Mouse (Mus musculus) neural tube, embryonic 14.5 days (tissue): ENCODE data around the gene Gapdh. TPM values are rescaled to one million over a fixed set of nuclear protein-coding genes. Genes with fewer than 3 reads are reported as not detected.

ENCODE experiments used
- ATAC-seq: fragments of 200-750 bp; cut with Nextera tagmentation; 2 replicates; pipeline ENCODE4 v1.8.0; 2017; ENCODE audit warnings: low read depth, mild to moderate bottlenecking, moderate TSS enrichment, moderate library complexity
- H3K27ac ChIP-seq: fragments of 300-500 bp; sonication (generic); 2 replicates; pipeline ENCODE4 v1.5.1; 2014; ENCODE audit warnings: low read depth, mild to moderate bottlenecking, control low read depth, low read length, moderate library complexity, mixed read lengths
- H3K27me3 ChIP-seq: fragments of 300-500 bp; sonication (generic); 2 replicates; pipeline ENCODE4 v1.6.1; 2014; ENCODE audit warnings: low read length; ENCODE audit not compliant: control insufficient read depth, insufficient read depth
- H3K36me3 ChIP-seq: fragments of 300-500 bp; sonication (generic); 2 replicates; pipeline ENCODE4 v1.6.1; 2014; ENCODE audit warnings: low read length, mixed read lengths; ENCODE audit not compliant: control insufficient read depth, insufficient read depth
- H3K4me1 ChIP-seq: fragments of 300-500 bp; sonication (generic); 2 replicates; pipeline ENCODE4 v1.6.1; 2014; ENCODE audit warnings: low read length; ENCODE audit not compliant: control insufficient read depth, insufficient read depth
- H3K4me2 ChIP-seq: fragments of 300-500 bp; sonication (generic); 2 replicates; pipeline ENCODE4 v1.6.1; 2014; ENCODE audit warnings: mild to moderate bottlenecking, low read depth, low read length, control low read depth
- H3K4me3 ChIP-seq: fragments of 300-500 bp; sonication (generic); 2 replicates; pipeline ENCODE4 v1.5.1; 2014; ENCODE audit warnings: low read depth, low read length, control low read depth, mixed read lengths
- H3K9ac ChIP-seq: fragments of 300-500 bp; sonication (generic); replicated peaks from 2 replicates; pipeline ENCODE4 v1.6.1; 2014; ENCODE audit warnings: low read depth, mild to moderate bottlenecking, control low read depth, low read length, mixed read lengths
- H3K9me3 ChIP-seq: fragments of 300-500 bp; sonication (generic); 2 replicates; pipeline ENCODE4 v1.6.1; 2016; ENCODE audit warnings: low read length; ENCODE audit not compliant: control insufficient read depth
- WGBS: fragments of 180-500 bp; shearing (Covaris S2); extraction: QIAGEN DNeasy Blood & Tissue Kit; methylation state at CpG from one replicate; pipeline ENCODE4 v1.1.7; 2014; 5-methylcytosine and 5-hydroxymethylcytosine counted together
- polyA plus RNA-seq: library from polyadenylated mRNA; unstranded; fragments of >200 nt; fragmentation: Nextera tagmentation; extraction: Ambion mirVana; gene quantifications from 2 replicates; pipeline ENCODE4 v1.2.1, GENCODE M21; 2014

Gene Gapdh
- polyA plus RNA-seq, 1 experiment from 2014 or later, result 1,492 TPM

DNA sequence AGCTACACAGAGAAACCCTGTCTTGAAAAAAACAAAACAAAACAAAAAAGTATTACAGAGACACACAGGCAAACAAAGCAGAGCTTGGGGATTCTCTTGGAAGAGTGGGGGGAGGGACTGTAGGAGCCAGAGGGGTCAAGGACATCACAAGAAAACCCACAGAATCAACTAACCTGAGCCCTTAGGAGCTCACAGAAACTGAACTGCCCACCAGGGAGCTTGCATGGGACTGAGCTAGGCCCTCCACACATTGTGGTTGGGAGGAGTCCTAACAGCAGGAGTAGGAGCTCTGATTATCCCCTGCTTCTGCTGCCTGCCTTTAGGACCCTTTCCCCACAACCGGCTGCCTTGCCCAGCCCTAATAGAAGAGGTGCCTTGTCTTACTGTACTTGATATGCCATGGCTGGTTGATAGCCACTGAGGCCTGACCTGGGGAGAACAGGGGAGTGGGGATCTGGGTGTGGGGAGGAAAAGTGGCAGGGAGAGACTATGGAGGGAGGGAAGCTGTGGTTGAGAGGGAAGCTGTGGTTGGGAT lies 29.3 kb upstream of the Gapdh start:
- WGBS, result 9% methylated on average over 1 of the region's 1 CpGs
- Histone ChIP-seq H3K27ac (no peak overlapping the region), H3K9me3 (no peaks in the 10 kb centered on the region), H3K4me1 (peaks cover 6% of the 10 kb centered on the region; the same call in 1 of the 2 replicates), H3K27me3 (no peaks in the 10 kb centered on the region), H3K4me2 (no peak overlapping the region), H3K9ac (no peak overlapping the region), H3K4me3 (no peak overlapping the region), H3K36me3 (0 out of 2 replicates have a peak, but pooled peaks cover 5% of the 10 kb centered on the region)
- ATAC-seq, result no peak

GRCm38 (mm10) chr6:125193390-125193789 lies 27.1 kb upstream of the Gapdh start:
- H3K36me3 ChIP-seq, result 0 out of 2 replicates have a peak, but pooled peaks cover 5% of the 10 kb centered on the region
- peaks cover 6% of the 10 kb centered on the region; the same call in 1 of the 2 replicates for H3K4me1 ChIP-seq
- no peaks in the 10 kb centered on the region for H3K9me3 ChIP-seq
- H3K4me2 ChIP-seq, result no peak overlapping the region
- no peak overlapping the region for H3K9ac ChIP-seq
- no peak overlapping the region for H3K27ac ChIP-seq
- 76% methylated on average over 7 of the region's 7 CpGs for WGBS
- no peak overlapping the region for H3K4me3 ChIP-seq
- ATAC-seq, result no peak
- no peaks in the 10 kb centered on the region for H3K27me3 ChIP-seq

DNA sequence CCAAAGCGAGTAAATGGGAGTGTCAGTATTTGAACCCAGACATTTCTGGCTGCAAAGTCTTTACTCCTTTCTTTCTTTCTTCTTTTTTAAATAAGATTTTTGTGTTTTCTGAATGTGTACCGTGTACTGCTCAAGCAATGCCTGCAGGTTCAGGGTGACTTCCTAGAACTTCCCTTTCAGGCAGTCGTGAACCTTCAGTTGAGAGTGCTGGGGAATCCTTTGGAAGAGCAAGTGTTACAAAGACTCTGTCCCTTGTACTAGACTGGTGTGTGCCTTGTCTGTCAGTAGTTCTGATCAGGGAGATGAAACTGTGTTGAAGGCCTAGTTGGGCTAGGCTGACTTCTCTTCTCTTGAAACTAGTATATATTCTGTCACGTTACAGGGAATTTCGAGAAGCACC lies 26.6 kb upstream of the Gapdh start:
- H3K9ac ChIP-seq, result peak overlapping the region; percentile 70
- H3K4me3 ChIP-seq, result peak overlapping the region; percentile 66
- no peak for ATAC-seq
- H3K4me2 ChIP-seq, result peak overlapping the region; percentile 90
- H3K36me3 ChIP-seq, result peaks cover 6% of the 10 kb centered on the region; the same call in 1 of the 2 replicates
- H3K4me1 ChIP-seq, result peaks cover 6% of the 10 kb centered on the region; the same call in 1 of the 2 replicates
- no peaks in the 10 kb centered on the region for H3K27me3 ChIP-seq
- WGBS, result 48% methylated on average over 5 of the region's 5 CpGs
- no peaks in the 10 kb centered on the region for H3K9me3 ChIP-seq
- H3K27ac ChIP-seq, result peak overlapping the region; percentile 97

DNA sequence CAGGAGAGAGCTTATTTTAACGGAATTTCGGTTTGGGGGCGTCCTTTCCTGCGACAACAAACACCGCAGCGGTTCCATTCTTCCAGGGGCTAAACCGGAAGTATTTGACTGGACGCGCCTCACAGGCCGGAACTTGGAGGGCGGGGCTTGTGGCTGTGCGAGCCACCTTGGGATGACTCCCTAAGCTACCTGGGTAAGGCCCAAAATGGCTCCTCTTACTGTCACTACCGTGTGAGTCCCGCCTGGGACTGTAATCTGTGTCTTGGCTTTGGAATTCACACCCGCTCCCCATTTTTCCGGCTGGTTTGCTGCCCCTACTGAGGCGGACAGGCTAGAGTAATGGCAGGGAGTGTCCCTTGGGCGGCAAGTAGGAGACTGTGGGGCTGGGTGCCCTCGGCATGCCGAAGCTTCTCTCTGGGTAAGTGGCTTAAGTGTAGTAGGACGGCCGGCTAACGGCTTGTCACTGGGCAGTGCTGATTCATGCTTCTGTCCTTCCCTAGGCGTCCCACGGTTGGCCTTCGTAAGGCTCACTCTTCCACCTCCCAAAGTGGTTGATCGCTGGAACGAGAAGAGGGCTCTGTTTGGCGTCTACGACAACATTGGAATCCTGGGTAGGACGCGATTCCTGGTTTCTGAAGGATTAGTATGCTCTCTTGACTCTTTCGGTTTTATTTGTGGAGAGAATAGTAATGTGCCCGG lies 25.9 kb upstream of the Gapdh start:
- H3K27me3 ChIP-seq, result no peaks in the 10 kb centered on the region
- peak overlapping the region; percentile 70 for H3K9ac ChIP-seq
- H3K4me3 ChIP-seq, result peak overlapping the region; percentile 66
- peak; percentile 96 for ATAC-seq
- H3K4me2 ChIP-seq, result peak overlapping the region; percentile 90
- H3K36me3 ChIP-seq, result peaks cover 12% of the 10 kb centered on the region
- H3K9me3 ChIP-seq, result no peaks in the 10 kb centered on the region
- under 1% methylated on average over 34 of the region's 34 CpGs for whole genome bisulfite sequencing
- H3K4me1 ChIP-seq, result peaks cover 6% of the 10 kb centered on the region; the same call in 1 of the 2 replicates
- peak overlapping the region; percentile 97 for H3K27ac ChIP-seq

GRCm38 (mm10) chr6:125191332-125192015 lies 25.2 kb upstream of the Gapdh start, which contains the start of the genes Ncapd2 and Mrpl51:
Gene Ncapd2, minus strand, starts transcription at chr6:125191701.
Gene Mrpl51, plus strand, starts transcription at chr6:125191801.
- under 1% methylated on average over 54 of the region's 54 CpGs for WGBS
- no peaks in the 10 kb centered on the region for H3K27me3 ChIP-seq
- peak within 1 kb of the TSS; percentile 97 for H3K27ac ChIP-seq
- peak within 1 kb of the TSS; percentile 90 for H3K4me2 ChIP-seq
- peak; percentile 98 for ATAC-seq
- H3K9ac ChIP-seq, result peak within 1 kb of the TSS; percentile 70
- H3K4me1 ChIP-seq, result peaks cover 6% of the 10 kb centered on the region; the same call in 1 of the 2 replicates
- peaks cover 18% of the 10 kb centered on the region for H3K36me3 ChIP-seq
- peak within 1 kb of the TSS; percentile 66 for H3K4me3 ChIP-seq
- H3K9me3 ChIP-seq, result no peaks in the 10 kb centered on the region

GRCm38 (mm10) chr6:125190816-125191215 lies 24.5 kb upstream of the Gapdh start:
- Histone ChIP-seq H3K4me1 (peaks cover 6% of the 10 kb centered on the region; the same call in 1 of the 2 replicates), H3K36me3 (peaks cover 21% of the 10 kb centered on the region), H3K4me3 (peak overlapping the region; percentile 66), H3K27ac (peak overlapping the region; percentile 97; the same call in 1 of the 2 replicates), H3K9me3 (no peaks in the 10 kb centered on the region), H3K9ac (peak overlapping the region; percentile 37), H3K27me3 (no peaks in the 10 kb centered on the region), H3K4me2 (peak overlapping the region; percentile 90)
- ATAC-seq, result no peak

- no peak for ATAC-seq
- Histone ChIP-seq H3K4me2 (no peak overlapping the region), H3K9me3 (no peaks in the 10 kb centered on the region), H3K4me3 (no peak overlapping the region), H3K36me3 (peaks cover 50% of the 10 kb centered on the region), H3K9ac (no peak overlapping the region), H3K27me3 (no peaks in the 10 kb centered on the region), H3K27ac (no peak overlapping the region), H3K4me1 (no peaks in the 10 kb centered on the region)
- 96% methylated on average over 10 of the region's 10 CpGs for WGBS
These were observed 19.9 kb upstream of the Gapdh start for GRCm38 (mm10) chr6:125186203-125186602.

DNA sequence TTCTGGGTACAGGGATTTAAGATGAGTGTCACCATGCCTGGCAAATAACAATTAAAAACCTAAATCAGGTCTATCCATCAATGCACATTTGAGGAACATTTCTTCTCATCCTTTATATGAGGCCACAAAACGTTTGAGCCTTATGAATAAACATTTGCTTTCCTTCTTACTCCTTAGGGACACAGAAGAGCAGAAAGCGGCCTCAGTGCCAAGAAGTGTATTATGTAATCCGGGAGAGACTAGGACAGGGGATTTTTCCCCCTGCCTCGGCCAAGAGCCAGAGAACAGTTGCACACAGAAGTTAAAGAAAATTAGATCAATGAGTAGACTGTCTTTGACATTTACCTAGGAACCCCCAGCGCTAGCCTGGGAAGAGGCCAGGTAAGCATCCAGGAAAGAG lies 15.9 kb upstream of the Gapdh start:
- 71% methylated on average over 5 of the region's 5 CpGs for WGBS

GRCm38 (mm10) chr6:125179601-125180000 lies 13.3 kb upstream of the Gapdh start:
- H3K4me1 ChIP-seq, result no peaks in the 10 kb centered on the region
- no peaks in the 10 kb centered on the region for H3K9me3 ChIP-seq
- H3K4me2 ChIP-seq, result no peak overlapping the region
- H3K27me3 ChIP-seq, result no peaks in the 10 kb centered on the region
- H3K9ac ChIP-seq, result no peak overlapping the region
- WGBS, result 95% methylated on average over 7 of the region's 7 CpGs
- H3K27ac ChIP-seq, result no peak overlapping the region
- H3K36me3 ChIP-seq, result peaks cover 72% of the 10 kb centered on the region
- no peak overlapping the region for H3K4me3 ChIP-seq
- ATAC-seq, result no peak

More for the DNA sequence above, 15.9 kb upstream of the Gapdh start:
- no peaks in the 10 kb centered on the region for H3K9me3 ChIP-seq
- H3K4me3 ChIP-seq, result no peak overlapping the region
- H3K4me1 ChIP-seq, result no peaks in the 10 kb centered on the region
- peaks cover 71% of the 10 kb centered on the region for H3K36me3 ChIP-seq
- no peak overlapping the region for H3K27ac ChIP-seq
- no peak overlapping the region for H3K4me2 ChIP-seq
- ATAC-seq, result no peak
- H3K27me3 ChIP-seq, result no peaks in the 10 kb centered on the region
- H3K9ac ChIP-seq, result no peak overlapping the region
